Mouse (Mus musculus) left cerebral cortex, adult 8-10 months (tissue): ENCODE measurements at regions not wholly inside any gene's neighbourhood (a gene's known extent, or its start where the extent isn't known, plus 50 kb on each side); places are given as distances from the start of the nearest gene placed in this dataset.
A peak's percentile ranks its signal among the peaks of the same experiment; 100 is the strongest.

Experiments used
- DNase-seq, 2 experiments: peaks; one replicate each; pipeline ENCODE4 v3.0.0; 2022; ENCODE audit warnings: low spot score in 2 of 2

GRCm38 (mm10) chr9:47054595-47054994, 56.1 kb downstream of the Gm4791 start:
- DNase-seq, result no peak

GRCm38 (mm10) chr9:47055558-47055957, 57.0 kb downstream of the Gm4791 start:
- no peak for DNase-seq

GRCm38 (mm10) chr9:47059339-47060005, 60.9 kb downstream of the Gm4791 start:
- no peak for DNase-seq

DNA sequence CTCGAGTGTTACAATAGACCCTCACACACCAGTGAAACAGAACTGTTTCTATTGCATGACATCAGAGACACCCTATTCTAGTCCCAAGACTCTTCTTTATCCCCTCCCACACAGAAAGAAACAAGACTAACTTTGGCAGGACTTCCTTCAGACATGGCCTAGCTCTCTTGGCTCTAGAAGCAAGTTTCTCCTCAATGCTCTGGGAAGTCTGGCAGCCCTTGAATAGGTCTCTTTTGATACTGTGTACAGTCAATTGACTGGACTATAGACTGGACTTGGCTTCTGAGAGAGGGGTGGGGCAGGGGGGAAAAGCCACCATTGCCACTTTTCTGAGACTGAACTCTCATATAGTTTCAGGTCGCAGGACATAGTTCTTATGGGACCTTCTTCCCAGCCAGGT, 62.2 kb downstream of the Gm4791 start:
- no peak for DNase-seq

DNA sequence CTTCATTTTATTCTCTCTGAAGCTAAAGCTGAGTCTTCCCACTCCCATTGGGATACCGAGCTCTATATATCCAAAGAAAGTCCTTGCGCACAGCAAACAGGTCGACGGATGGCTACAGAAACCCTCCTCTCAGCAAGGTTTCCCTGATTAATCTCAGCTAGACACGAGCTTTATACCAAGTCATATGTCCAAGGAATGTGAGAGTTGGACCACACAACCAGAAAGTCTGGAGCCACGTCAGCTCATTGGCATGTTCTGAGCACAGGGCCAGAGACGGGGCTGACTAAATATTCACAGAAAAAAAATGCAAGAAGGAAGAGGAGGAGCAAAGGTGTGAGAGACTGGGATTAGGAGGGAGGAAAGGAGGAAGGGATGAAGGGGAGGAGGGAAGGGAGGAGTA, 64.0 kb downstream of the Gm4791 start:
- no peak for DNase-seq

DNA sequence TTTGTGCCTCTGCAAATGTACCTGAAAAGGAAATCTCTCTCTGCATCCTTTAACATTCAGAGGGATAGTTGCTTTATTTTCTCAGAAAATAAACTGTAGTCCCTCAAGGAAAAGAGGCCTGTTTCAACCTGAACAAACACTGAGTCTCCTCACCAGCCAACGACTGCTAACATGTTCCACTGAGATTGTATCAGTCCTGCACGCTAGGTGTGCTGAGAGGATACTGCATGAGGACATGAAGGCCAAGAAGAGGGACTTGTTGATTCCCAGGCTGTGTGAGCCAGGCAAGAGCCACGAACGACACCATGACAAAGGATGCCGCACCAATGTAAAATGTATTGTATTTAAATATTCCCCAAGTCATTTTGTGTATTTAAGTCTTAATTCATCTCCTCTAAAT, 65.2 kb downstream of the Gm4791 start:
- DNase-seq, result no peak

GRCm38 (mm10) chr9:47064463-47065032, 66.0 kb downstream of the Gm4791 start:
- no peak for DNase-seq

DNA sequence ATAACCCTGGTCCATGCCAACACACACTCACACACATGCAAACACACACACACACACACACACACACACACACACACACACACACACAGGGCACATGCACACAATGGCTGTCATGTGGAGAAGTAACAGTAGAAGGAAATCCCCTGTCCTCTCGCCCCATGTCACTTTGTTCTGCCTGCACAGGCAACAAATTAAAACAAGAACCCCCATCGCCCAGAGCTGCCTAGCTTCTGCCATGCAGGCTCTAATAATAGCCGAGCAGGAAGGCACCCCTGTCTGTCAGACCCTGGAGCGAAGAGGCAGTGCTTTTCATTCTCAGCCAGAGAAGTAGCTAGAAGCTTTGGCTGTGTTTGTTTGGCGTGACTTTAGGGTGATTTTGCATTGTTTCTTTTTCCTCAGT, 70.9 kb downstream of the Gm4791 start:
- no peak for DNase-seq

DNA sequence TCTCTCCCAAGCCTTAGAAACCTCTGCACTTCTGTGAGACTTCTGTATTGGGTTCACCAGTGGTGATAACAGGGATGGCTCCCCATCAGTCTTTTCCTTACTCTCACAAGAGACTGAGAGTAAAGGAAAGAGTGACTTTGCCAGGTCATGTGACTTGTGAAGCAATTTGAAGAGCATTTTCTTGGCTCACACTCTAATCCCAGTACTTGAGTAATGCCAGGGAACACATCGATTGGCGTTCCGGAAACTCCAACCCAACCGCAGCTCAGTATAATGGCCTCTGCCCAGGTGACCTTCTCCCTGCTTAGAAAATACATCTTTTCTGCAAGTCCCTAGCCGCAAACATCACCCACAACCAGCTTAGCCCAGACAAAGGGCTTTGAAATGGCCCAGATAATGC, 72.4 kb downstream of the Gm4791 start:
- no peak for DNase-seq

GRCm38 (mm10) chr9:47076946-47077345, 78.4 kb downstream of the Gm4791 start:
- DNase-seq, result no peak

GRCm38 (mm10) chr9:47077416-47077815, 78.9 kb downstream of the Gm4791 start:
- no peak for DNase-seq

DNA sequence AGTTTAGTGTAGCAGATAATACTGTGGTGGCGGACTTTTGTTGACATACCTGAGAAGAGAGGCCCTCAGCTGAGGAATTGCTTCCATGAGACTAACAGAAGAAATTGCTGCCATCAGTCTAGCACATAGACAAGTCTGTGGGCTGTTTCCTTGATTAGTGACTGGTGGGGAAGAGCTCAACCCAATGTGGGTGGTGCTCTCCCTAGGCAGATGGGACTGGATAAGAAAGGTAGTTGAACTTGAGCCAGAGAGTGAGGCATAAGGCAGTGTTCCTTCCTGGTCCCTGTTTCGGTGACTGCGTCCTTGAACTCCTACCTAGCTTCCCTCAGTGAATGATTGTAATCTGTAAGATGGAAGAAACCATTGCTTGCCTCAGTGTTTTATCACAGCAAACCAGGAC, 79.4 kb downstream of the Gm4791 start:
- no peak for DNase-seq

DNA sequence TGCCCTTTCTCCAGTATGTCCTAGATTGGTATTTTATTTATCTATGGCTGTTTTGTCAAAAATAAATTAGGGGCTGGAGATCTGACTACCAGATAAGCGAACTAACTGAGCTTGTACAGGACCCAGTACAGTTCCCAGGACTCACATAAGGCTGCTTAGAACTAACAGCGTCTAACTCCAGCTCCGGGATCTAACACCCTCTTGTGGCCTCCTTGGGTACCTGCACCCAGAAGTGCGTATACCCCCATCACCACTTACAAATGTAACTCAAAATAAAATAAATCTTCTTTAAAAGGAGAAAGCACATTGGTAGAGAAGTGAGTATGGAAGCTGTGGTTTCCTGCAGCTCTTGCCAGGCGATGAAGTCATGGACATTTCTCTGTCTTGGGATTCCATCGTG, 82.9 kb downstream of the Gm4791 start:
- no peak for DNase-seq

GRCm38 (mm10) chr9:47091796-47092195, 93.3 kb downstream of the Gm4791 start:
- no peak for DNase-seq

DNA sequence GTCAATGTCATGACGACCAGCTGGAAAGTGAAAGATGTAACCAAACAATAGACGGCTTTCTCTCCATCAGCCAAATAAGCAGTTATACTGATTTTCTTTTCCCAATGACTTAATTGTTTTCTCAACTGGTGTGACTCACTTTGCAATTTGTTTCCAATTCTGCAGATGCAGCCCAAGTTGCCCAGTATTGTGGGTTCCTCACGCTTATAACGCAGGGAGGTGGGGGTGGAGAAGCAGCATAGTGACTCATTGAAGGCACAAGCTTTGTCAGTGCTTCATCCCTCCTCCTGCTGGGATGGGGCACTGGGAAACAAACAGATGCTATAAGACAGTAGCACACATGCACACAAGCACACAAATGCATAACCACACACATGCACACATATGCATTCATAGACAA, 97.1 kb downstream of the Gm4791 start:
- DNase-seq, result peak in 1 of 2 experiments; percentile 35

DNA sequence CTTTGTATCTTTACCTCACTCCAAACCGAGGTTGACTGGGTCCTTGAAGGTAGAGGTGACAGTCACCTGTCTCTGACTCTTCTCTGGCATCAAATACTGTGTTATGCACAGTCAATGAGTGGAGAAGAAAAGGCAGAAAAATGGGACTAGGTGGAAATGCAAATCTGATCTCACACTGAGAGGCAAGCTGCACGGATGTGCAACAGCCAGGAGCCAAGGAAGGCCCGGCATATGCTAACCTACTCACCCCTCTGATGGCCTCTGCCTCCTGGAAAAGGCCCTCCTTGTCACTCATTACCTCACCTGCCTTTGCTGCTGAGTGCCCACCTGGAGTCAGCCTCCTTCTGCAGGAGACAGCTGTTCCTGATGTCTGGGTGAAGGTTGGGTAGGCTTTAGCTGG, 104.8 kb downstream of the Gm4791 start:
- DNase-seq, result no peak

- DNase-seq, result no peak
Observed at GRCm38 (mm10) chr9:47103966-47104365, 105.4 kb downstream of the Gm4791 start.

DNA sequence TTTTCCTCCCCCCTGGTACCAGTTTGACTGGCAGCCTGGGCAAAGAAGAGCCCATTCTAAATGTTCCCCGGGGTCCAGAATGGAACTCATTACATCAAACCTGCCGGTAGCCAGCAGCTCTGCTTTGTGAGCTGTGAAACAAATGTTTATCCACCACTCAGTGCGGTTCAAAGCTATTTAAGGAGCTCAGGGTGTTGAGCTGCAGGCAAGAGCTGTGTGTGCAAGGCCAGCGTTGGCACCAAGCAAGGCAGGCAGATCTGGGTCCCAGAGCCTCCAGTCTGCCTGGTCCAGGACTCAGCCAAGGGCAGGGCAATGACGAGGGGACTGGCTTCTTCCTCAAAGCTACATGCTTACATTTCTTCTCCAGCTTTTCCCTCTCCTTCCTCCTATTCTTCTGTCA, 109.6 kb downstream of the Gm4791 start:
- peak in 1 of 2 experiments; percentile 14 for DNase-seq

DNA sequence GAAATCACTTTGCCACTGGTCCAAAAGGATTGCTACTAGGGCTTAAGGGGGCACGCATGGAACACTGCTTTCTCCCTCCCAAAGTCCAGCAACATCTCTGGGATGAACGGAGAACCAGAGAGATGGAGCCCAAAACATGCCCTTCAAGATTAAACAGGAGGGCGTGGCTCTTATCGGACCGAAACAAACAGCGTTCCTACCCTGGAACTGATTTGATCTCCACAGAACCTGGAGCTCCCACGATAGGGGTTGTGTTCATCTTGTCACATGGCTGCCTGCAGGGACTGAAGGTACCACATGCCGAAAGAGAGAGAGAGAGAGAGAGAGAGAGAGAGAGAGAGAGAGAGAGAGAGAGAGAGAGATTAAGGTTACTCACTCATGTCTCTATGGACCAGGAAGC, 120.7 kb downstream of the Gm4791 start:
- no peak for DNase-seq

- DNase-seq, result no peak
Observed at GRCm38 (mm10) chr9:47123113-47123512, 124.6 kb downstream of the Gm4791 start.

DNA sequence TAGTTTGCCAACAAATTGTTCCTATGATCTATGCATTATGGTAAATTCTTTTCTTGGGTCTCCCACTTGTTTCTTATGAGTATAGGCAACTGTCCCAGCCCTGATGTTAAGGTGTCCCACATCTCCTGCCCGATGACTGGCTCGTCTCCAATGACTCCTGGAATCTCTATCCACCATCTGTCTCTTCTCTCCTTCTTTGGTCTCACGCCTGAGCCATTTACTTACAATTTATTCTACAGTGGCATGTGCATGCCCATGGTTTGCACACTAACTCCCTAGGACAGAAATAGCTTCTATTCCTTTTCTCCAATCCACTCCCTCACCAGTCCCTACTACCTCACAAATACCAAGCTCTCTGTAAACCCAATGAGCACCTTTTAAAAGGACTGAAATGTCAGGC, 127.0 kb downstream of the Gm4791 start:
- DNase-seq, result peak in 1 of 2 experiments; percentile 33

DNA sequence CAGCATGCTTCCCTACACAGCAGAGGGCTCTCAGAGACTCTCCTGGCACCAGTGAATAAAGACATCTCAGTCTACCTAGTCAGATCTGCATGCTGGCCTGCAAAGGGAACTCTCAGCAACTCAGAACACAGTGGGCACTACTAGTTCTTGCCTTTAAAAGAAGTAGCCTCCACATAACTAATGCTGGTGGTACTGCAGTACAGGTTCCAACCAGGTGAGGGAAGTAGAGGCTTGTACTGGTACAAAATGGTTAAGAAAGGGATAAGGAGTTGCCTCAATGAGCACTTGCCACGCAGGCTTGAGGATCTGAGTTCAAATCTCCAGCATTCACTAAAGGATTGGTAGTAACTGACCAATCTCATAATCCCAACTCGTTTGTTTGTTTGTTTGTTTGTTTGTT, 127.7 kb downstream of the Gm4791 start:
- DNase-seq, result no peak

DNA sequence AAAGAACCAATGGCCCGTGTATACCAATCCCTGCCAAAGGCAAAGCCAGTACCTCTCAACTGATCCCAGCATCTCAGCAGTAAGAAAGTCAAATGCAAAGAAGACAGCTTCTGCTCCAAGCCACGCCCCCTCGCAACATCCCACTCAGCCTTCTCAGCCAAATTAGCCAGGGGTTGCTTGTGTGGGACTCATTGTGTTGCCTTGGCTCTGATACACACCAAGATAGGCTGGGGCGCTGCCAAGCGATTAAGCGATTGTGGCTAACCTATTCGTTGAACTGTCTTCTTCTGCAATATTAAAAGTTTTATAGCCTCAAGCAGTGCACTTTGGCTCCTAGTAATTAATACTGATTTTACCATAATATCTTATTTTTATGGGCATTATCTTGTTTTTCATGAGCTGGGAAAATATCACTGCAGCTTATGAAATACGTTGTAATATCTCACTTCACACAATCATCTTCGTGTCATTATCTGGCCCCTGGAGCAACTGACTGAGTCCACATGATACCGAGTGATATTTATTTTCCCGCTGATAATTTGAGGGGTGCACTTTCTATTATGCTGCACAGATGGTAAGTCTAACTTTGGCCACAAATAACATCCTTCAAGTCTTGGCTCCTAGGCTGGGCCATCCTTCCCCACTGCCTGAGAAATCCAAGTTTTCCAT, 129.3 kb downstream of the Gm4791 start:
- DNase-seq, result no peak
